Mouse (Mus musculus) lung, postnatal 14 days (tissue): ENCODE data around the gene Gga2.

Source experiments
- DNase-seq: peaks from one replicate; pipeline ENCODE4 v3.0.0; 2021

Gga2 gene

GRCm38 (mm10) chr7:121995961-121996360 lies 25.1 kb downstream of the Gga2 start:
- DNase-seq, result no peak

DNA sequence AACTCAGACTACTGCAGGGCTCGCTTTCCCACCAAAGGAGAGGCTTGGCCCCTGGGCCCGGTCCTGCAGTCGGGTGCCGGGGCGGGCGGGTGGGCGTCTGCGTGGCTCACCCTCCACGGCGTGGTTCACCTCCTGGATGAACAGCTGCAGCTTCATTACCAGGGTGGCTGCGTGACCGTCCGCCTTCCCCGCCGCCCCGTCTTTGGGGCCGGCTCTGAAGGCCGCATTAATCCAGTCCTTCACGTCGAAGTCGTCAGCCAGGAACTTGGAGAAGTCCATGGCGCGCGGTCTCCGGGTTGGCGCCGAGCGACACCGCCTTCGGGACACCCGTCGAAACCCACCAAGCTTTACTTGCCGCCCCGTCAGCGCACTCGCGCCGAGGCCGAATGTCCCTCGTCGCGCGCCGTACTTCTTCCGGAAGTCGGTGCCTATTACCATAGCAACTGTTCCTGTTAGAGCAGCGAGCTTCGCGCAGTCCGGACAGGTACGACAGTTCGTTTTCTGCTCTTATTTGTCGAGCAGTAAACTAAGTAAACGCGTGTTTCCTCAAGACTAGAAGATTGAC lies 39.6 kb downstream of the Gga2 start, which contains the start of gene Cog7:
Gene Cog7, minus strand, starts transcription at position 405 of the 565 bp plus-strand sequence.
- DNase-seq, result peak; percentile 95

- peak; percentile 70 for DNase-seq
These were observed 46.0 kb downstream of the Gga2 start for GRCm38 (mm10) chr7:121975031-121975430.

DNA sequence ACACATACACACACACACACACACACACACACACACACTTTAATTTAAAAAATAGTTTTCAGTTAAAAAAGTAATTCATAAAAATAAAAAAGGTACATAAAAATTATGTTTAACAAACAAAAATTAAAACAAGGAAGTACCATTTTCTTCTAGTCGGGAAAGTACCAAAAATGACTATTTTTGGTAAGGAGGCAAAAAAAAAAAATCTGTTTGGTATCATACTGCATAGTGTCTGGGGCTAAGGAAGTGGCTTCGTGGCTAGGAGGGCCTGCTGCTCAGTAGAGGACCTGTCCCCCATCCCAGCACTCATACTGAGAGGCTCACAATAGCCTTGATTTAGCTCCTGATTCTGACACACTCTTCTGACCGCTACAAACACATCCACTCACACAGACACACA lies 49.3 kb downstream of the Gga2 start:
- DNase-seq, result no peak

GRCm38 (mm10) chr7:121970250-121970649 lies 50.8 kb downstream of the Gga2 start:
- no peak for DNase-seq

- DNase-seq, result no peak
These were observed 52.2 kb downstream of the Gga2 start for GRCm38 (mm10) chr7:121968816-121969215.

- no peak for DNase-seq
These were observed 52.8 kb downstream of the Gga2 start for GRCm38 (mm10) chr7:121968242-121968641.

DNA sequence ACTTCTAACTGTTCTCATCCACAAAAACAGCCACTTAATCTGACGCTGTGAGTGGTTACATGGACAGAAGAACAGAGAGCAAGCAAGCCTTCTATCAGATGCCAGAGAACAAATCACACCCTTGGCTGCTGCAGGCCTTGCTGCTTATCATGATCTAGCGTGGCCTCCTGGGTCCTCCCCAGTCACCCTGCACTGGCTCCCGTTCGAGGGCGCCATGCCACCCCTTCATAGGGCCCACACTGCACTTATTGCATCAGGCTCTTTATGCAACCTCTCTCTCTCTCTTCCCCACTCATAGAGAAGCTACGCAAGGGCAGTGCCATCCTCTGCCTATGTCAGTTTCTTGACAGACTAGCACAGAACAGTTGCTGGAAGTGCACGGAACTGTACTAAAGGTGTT lies 54.9 kb downstream of the Gga2 start:
- DNase-seq, result no peak

- DNase-seq, result peak; percentile 64
These were observed 57.1 kb downstream of the Gga2 start for GRCm38 (mm10) chr7:121963883-121964398.

GRCm38 (mm10) chr7:121962571-121962959 lies 58.5 kb downstream of the Gga2 start:
- no peak for DNase-seq

GRCm38 (mm10) chr7:121961913-121962570 lies 59.0 kb downstream of the Gga2 start:
- DNase-seq, result no peak

GRCm38 (mm10) chr7:121955802-121956201 lies 65.2 kb downstream of the Gga2 start:
- DNase-seq, result no peak

DNA sequence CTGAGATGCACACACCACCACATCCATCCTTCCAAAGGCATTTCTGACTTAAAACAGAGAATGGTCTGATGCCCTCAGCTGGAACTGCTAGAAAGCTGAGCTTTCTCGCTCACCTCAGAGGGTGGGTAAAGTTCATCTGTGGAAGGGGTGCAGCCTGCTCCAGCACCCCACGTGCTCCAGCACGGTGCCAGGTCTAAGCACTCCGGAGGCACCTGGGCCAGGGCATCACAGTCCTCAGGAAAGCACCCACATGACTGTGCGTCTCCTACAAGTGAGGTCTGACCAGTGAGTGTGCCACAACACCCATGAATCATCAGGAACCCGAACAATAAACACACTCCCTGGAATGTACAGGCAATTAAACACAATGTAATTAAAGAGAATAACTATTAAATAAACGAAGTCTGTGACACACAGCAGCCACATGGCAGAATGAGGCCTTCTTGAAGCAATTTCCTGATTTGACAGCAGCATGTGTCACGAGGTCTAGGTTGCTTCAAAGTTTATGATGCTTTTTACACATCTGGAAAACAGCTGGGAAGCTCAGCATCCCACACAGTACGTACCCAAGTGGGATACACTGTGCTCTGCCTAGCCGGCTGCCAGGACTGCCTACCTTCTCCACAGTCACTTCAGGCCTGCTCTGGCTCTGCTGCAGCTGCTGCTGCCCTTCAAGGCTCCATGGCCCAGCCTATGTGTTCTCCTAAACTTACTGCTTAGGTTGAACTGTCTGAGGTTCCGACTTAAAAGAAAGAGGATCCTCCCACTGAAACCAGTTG lies 65.9 kb downstream of the Gga2 start:
- DNase-seq, result no peak

GRCm38 (mm10) chr7:121947513-121947912 lies 73.5 kb downstream of the Gga2 start:
- peak; percentile 59 for DNase-seq

GRCm38 (mm10) chr7:121946196-121946595 lies 74.8 kb downstream of the Gga2 start:
- DNase-seq, result no peak

DNA sequence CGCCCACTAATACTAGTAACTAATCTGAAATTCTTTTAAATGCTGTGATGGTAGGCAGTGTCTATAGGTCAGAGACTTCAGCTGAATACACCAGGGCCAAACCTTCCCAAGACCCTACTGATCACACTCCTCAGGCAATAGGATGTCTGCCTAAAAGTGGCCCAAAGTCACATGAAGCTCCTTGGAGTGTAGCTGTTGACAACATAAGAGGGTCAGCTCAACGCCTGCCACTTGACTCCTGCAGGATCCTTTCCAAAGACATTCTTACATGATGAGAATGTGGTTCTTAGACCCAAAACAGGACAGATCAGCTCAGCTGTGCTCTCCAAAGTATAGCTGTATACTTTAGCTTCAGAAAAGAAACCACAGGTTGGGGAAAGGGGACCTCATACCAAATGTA lies 78.7 kb downstream of the Gga2 start:
- peak; percentile 35 for DNase-seq

GRCm38 (mm10) chr7:121941640-121942039 lies 79.4 kb downstream of the Gga2 start:
- no peak for DNase-seq

DNA sequence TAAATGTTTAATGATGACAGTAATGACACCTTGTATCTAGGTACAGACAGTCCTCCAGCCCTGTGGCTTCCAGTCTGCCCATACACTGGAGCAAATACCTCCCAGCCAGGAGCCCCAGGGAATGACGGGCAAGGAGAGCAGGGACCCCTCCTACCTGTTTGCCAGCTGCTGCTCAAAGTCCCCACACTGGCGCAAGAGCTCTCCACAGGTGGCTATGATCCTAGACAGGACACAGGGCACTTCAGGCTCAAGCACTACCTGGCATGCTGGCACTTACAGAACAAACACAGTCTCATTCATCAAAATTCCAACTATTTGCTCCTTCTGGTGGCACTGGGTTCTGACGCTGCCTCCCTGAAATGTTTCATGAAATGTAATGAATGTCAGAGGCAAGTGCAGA lies 80.0 kb downstream of the Gga2 start:
- peak; percentile 64 for DNase-seq

GRCm38 (mm10) chr7:121939729-121940128 lies 81.3 kb downstream of the Gga2 start:
- no peak for DNase-seq

GRCm38 (mm10) chr7:121939244-121939643 lies 81.8 kb downstream of the Gga2 start:
- DNase-seq, result no peak

DNA sequence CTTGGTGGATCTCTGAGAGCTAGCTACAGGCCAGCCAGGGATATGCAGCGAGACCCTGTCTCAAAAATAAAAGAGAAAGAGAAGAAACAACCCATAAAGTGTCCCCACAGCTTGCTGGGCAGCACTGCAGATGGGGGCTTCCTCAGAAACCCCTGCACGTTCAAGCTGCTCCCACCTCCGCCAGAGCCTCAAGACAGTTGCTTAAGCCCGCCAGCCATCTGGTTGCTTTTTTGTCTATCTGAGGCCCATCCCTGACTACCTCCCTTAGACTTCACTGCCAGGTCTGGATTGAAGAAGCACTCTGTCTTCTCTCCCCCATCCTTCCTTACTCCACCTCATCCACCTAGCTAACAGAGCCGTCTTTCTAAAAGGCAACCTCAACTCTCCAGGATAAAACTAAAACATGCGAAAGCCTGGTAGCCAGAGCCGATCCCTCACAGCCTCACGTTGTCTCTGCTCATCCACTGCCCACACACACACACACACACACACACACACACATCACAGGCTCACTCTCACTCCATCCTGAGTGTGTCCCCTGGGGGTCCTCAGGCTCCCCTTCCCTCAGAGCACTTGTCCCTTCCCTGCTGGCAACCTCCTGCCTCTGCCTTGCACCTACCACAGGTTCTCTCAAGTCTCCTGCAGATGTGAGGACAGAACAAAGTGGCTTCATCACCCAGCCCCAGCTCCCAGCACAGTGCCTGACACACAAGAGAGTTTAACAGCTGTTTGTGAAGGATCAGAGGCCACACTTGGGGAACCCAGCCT lies 82.7 kb downstream of the Gga2 start:
- no peak for DNase-seq

DNA sequence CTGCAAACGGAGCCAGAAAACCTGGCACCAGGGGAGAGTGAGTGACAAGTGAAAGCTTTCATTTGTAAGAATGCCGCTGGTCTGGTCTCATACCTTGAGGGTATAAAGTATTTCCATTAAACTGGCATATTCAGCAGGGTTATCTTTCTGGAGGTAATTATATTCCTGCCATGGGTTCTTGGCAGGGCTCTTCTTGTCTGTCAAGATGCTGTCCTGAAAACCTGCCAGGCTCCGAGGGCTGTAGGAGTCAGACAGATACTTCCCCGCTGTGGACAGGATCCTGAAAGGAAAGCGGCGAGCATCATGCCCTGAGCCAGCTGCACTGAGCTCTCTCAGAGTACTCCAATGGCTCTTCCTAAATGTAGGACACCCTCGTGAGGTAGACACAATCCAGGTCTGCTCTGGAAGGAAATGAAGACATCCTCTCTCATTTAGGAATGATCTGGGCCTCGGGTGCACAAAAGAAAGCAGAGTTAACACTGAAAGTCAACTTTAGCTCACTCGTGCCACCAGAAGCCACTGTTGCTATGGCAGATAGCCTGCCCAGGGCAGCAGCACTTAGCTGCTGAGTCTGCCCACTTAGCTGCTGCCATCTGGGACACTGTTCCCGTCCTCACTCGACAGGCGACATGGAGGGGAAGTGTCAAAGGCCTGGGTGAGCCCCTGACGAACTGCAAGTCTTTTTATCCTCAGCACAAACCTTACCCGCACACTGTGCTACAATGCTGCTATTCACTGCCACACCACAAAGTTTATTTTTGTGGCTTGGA lies 84.0 kb downstream of the Gga2 start:
- DNase-seq, result no peak
